Mouse (Mus musculus) adrenal gland, postnatal 10 days (tissue): ENCODE data around the gene Slc7a12. TPM values are rescaled to one million over a fixed set of nuclear protein-coding genes. Genes with fewer than 3 reads are reported as not detected.

Experiments used
- DNase-seq: peaks from one replicate; pipeline ENCODE4 v3.0.0; 2021; ENCODE audit warnings: mixed read lengths
- long read RNA-seq, 2 experiments: library from polyadenylated mRNA; stranded (forward); transcript quantifications; one replicate each; pipeline ENCODE4 v2.0.0; 2021
- total RNA-seq, 2 experiments: library from RNA; stranded (reverse); gene quantifications; 2 replicates each; pipeline ENCODE4 v1.2.3; 2021

Slc7a12 gene
- not detected for total RNA-seq
- long read RNA-seq, experiment 1, result 0 reads
- long read RNA-seq, experiment 2, result 0 reads

- DNase-seq, result no peak
Measured at GRCm38 (mm10) chr3:14480397-14480796, at the start of gene Slc7a12. Gene Slc7a12, plus strand, starts transcription at chr3:14480697.

DNA sequence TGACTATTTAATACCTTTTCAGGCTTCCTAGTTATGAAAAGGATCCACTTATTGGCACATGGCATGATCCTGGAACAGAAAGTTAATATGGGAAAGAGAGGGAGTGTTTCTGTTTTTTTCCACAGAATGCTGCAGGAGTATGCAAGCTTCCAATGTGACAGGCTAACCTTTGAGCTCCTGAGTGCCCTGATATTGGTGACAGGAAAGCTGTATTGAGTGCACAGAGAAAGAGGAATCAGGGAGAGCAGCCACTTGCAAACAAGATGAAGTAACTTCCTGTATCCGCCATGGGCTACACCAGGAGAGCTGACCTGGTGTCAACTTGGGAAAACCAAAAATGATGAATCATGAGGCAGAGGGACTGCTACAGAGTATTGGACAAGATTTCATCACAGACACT is 48.1 kb upstream of the Slc7a12 start:
- DNase-seq, result no peak

- no peak for DNase-seq
Measured at GRCm38 (mm10) chr3:14446015-14446414, 34.5 kb upstream of the Slc7a12 start.

DNA sequence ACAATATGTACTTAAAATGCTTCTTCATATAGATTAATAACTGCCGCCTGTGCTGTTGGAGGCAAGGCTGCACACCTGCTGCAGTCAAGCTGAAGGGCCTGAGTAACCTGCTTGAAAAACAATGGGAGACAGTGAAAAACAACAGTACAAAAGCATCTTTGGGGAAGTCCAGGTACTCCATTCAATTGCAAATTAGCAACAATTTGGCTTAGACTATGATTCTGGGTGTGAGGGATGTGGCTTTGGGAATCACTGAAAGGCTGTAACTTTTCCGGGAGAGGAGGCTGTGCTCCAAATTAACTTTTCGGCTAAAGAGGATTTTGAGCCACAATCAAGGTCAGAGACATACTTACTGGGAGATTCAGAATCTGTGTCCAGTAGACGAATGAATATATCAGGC is 33.8 kb upstream of the Slc7a12 start:
- DNase-seq, result no peak

Other genes starting within 250 kb of the Slc7a12 start
- gene 1810022K09Rik, start 130.6 kb downstream of the Slc7a12 start, total RNA-seq, result 100 to 1,000 TPM; 169 to 173 TPM
- 10 to 100 TPM; 14.0 to 14.9 TPM for gene Car13, start 161.0 kb downstream of the Slc7a12 start, total RNA-seq